Mouse (Mus musculus) frontal cortex, adult 2 months (tissue): Measurements from ENCODE around the gene Cep250. TPM values are rescaled to one million over a fixed set of nuclear protein-coding genes. Genes with fewer than 3 reads are reported as not detected.

Experiments used
- DNase-seq, 2 experiments: peaks; one replicate each; pipeline ENCODE4 v3.0.0; 2022; ENCODE audit warnings: low spot score in 1 of 2; ENCODE audit errors: extremely low spot score in 1 of 2
- polyA plus RNA-seq: library from polyadenylated mRNA; depleted of rRNA; stranded (reverse); fragments of >200 nt; gene quantifications from 2 replicates; pipeline ENCODE4 v1.2.3, GENCODE M21; 2012

The Cep250 gene
- polyA plus RNA-seq, 1 experiment, result 18.4 TPM

GRCm38 (mm10) chr2:155961862-155962261, 5.6 kb downstream of the Cep250 start:
- no peak for DNase-seq

- peak in 1 of 2 experiments; percentile 60 for DNase-seq
Observed at GRCm38 (mm10) chr2:155962991-155963390, 6.7 kb downstream of the Cep250 start.

GRCm38 (mm10) chr2:155973348-155973747, 17.1 kb downstream of the Cep250 start:
- no peak for DNase-seq

GRCm38 (mm10) chr2:155974087-155974731, 18.0 kb downstream of the Cep250 start:
- DNase-seq, result peak in 1 of 2 experiments; percentile 28

- no peak for DNase-seq
Observed at GRCm38 (mm10) chr2:155979328-155979991, 23.2 kb downstream of the Cep250 start.

- no peak for DNase-seq
Observed at GRCm38 (mm10) chr2:155985776-155986175, 29.5 kb downstream of the Cep250 start.

- no peak for DNase-seq
Observed at GRCm38 (mm10) chr2:155987131-155987530, 30.9 kb downstream of the Cep250 start.

GRCm38 (mm10) chr2:155989085-155989484, 32.8 kb downstream of the Cep250 start:
- DNase-seq, result no peak

GRCm38 (mm10) chr2:155991151-155991550, 34.9 kb downstream of the Cep250 start:
- no peak for DNase-seq

- peak; percentile 30 to 44 for DNase-seq
Observed at GRCm38 (mm10) chr2:155991863-155992321, 35.6 kb downstream of the Cep250 start.

- no peak for DNase-seq
Observed at GRCm38 (mm10) chr2:156005393-156005792, 49.1 kb downstream of the Cep250 start.

- peak; percentile 97 for DNase-seq
Observed at GRCm38 (mm10) chr2:156007888-156008532, 51.8 kb downstream of the Cep250 start, which contains the start of the genes 6430550D23Rik and Ergic3. TSS of gene 6430550D23Rik (minus strand) at chr2:156007977. TSS of gene Ergic3 (plus strand) at chr2:156008045.

- DNase-seq, result no peak
Observed at GRCm38 (mm10) chr2:156018106-156018505, 61.8 kb downstream of the Cep250 start.

GRCm38 (mm10) chr2:156021219-156021618, 65.0 kb downstream of the Cep250 start:
- DNase-seq, result no peak

GRCm38 (mm10) chr2:156021765-156022164, 65.5 kb downstream of the Cep250 start:
- DNase-seq, result no peak

- DNase-seq, result no peak
Observed at GRCm38 (mm10) chr2:156025482-156025881, 69.2 kb downstream of the Cep250 start.

- no peak for DNase-seq
Observed at GRCm38 (mm10) chr2:156039390-156039789, 83.1 kb downstream of the Cep250 start.

- DNase-seq, result no peak
Observed at GRCm38 (mm10) chr2:156042903-156043302, 86.6 kb downstream of the Cep250 start.

- no peak for DNase-seq
Observed at GRCm38 (mm10) chr2:156047929-156048328, 91.7 kb downstream of the Cep250 start.
